Mouse (Mus musculus): ENCODE measurements around the gene Cdca4.

Cdca4 gene

DNA sequence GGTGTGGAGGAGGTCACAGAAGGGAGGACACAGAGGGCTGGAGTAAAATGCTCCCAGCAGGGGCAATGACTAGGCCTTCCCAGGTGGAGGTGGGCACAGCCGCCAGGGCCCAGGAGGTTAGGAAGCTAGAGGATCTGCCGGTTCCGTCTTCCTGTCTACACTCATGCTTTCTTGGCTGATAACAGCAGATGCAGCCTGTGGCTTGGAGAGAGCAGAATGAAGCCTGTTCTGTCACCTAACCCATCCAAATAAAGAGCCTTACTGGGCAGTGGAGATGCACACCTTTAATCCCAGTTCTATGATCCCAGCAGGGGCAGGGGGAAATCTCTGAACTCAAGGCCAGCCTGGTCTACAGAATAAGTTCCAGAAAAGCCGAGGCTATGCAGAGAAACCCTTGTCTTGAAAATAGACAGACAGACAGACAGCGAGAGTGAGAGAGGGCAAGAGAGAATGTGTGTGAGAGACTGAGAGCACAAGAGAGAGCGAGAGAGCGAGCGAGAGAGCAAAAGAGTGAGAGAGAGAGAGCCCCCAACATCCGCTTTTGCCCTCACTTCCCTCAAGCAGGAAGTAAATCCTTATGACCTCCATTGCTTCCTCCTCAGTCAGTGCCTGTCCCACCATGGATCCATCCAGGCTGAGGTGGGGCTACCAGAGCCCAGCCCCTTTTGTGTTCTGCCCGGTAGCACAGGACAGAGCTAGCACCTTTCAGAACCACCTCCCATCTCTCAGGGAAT, 29.8 kb downstream of the Cdca4 start:
- DNase-seq (ENCODE audit: low read depth, low spot score) = no peak

DNA sequence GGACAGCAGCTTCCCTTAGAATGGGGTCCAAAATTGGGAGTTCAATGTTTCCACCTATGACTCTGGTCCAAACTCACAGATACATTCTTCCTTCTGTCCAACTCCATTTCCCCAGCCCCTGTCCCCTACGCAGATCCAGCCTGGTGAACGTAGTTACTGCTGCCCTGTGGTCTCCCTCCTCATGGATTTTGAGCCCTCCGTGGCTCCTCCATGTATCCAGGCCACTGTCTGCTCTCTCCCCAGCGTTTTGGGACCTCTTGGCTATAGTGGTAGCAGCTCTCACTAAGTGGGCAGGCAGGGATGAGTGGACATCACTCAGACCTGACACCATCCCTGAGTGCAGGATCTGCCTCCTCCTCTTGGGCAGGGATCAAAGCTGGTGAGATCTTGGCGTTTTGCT, 30.5 kb downstream of the Cdca4 start:
- no peak for DNase-seq (ENCODE audit: low read depth, low spot score)

DNA sequence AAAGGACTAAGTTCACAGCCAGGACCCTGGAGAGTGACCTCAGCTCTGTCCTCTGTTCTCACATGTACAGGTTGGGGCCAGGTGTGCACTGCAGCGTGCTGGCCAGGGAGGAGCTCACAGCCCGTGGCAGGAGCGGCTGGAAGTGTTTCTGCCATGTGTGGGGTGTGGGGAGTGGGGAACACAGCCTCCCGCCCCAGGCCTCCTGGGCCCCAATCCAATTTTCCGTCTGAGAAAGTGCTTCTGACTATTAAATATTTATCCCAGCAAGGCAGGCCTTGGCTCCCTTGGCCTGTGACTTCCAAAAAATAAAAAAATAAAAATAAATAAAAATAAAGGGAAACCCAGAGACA, 30.9 kb downstream of the Cdca4 start:
- DNase-seq (ENCODE audit: low read depth, low spot score) = no peak

DNA sequence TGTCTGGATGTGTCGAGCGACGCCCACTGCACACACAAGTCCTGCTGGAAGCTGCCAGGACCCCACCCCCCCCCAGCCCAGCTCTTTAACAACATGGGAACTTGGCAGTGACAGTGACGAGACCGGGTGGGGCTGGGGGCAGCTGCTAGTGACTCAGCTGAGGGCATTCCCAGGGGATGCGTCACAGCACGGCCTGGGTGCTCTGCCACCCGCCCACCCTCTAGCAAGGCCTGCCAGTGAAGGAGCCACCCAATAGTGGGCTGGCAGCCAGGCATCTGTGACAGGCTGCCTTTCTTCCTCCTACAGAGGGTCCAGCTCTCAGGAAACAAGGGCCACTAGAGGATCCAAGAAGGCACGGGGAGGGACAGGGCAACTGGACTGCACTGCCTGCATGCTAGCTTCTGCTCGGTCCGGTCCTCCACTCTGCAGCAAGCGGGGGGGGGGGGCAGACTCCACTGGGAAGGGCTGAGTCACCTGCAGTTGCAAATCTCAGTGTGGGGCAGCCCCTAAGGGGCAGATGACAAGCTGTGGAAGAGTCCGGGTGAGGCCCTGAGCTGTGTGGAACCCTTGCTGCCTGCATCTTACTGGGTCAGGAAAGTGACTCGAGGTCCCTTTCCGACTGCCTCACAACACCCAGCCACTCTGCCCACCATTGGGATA, 31.4 kb downstream of the Cdca4 start:
- no peak for DNase-seq (ENCODE audit: low read depth, low spot score)

DNA sequence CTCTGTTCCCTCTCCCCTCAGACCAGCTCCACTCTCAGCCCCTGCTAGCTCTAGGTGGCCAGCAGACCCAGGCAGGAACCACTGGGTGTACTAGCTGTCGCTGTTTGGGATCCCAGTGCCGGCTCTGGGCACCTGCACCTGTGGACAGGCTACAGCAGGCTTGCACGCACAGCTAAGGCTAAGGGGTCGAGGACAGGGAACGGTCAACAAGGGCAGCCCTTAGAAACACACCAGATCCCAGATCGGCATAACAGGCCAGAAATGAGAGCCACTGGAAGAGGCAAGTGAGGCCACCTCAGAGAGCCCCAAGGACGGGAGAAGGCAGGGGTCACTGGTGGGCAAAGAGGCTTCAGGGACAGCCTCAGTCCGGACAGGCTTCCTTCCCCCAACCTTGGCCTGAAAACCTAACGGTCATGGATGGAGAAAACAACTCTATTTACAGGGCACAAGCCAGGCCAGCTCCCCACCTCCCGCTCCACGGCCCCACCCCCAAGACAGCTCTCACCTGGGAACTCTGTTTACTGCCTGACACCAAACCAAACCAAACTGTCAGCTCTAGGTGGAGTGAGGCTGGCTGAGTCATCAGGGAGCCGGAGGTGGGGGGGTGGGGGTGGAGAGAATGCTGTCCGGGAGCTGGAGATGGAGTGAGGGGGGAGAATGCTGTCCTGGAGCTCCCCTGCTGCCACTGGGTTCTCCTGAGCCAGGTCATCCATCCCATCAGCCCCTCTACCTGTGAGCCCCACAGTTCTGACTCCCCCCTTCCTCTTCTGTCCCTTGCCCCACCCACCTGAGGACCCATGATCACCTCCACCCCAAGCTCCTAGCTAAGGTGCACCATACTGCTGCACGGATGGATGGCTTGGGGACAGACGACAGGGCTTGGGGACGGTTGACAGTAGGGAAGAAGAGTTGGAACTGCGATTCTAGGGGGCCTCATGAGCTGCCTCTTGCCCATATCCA, 32.4 kb downstream of the Cdca4 start:
- no peak for DNase-seq (ENCODE audit: low read depth, low spot score)

DNA sequence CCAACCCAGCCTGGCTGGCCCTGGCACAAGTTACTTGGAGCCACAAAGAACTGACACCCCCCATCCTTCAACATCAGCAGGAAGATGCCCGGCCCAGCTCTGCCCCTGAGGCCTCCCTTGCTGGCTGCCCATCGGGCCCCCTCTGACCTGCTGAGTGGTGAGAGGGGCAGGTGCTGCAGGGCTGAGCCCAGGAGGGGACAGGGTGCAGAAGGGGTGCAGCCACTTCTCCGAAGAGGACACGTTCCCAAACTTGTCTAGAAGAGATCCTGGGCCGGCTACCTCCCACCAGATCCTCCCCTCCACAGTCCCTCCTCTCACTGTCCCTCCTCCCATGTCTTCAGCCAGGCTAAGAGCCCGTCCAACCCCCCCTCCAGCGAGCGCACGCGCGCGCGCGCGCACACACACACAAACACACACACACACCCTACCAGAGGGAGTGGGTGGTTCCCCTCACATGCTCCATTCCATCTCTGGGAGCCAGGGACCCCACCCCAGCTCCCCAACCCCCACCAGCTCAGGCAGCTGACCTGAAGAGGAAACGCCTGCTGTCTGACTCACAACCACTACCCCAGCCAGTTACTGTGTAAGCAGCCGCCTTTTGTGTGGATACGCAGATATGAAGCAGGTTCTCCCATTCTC, 33.6 kb downstream of the Cdca4 start:
- no peak for DNase-seq (ENCODE audit: low read depth, low spot score)

DNA sequence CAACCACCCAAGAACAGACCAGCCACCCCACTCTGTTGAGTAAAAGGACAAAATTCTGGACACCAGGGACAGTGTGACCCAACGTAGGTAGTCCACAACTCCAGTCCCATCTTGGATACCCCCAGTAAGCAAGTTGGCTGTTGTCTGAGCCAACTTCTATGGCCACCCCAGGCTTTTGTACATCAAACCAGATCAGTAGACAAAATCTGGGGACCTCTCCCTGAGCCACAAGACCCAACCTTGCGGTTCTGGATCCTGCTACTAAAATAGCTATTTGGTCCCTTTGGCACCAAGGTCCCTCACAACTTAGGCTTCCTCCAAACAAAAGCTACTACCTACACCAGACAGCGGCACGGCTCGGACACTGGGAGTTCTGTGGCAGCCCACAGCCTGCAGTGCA, 34.2 kb downstream of the Cdca4 start:
- DNase-seq (ENCODE audit: low read depth, low spot score) = no peak

DNA sequence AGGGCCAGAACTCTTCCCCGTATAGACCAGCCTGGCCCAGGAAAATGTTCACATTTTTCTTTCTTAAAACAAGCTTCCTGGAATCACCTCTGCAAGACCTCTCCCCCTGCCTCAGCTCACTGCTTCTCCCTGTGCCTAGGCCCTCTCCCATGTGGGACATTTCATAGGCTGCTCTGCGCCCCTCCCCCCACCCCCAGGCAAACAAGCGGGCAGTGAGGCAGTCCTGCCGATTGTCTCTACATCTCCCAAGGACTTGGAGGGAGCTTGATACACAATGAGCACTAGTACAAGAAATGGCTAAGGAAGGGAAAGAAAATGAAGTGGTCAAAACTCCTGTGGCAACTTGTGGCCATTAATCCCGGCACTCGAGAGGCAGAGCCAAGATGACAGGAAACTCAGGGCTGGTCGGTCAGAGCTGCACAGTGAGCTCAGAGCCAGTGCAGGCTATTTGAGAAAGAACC, 34.8 kb downstream of the Cdca4 start:
- DNase-seq (ENCODE audit: low read depth, low spot score) = no peak

DNA sequence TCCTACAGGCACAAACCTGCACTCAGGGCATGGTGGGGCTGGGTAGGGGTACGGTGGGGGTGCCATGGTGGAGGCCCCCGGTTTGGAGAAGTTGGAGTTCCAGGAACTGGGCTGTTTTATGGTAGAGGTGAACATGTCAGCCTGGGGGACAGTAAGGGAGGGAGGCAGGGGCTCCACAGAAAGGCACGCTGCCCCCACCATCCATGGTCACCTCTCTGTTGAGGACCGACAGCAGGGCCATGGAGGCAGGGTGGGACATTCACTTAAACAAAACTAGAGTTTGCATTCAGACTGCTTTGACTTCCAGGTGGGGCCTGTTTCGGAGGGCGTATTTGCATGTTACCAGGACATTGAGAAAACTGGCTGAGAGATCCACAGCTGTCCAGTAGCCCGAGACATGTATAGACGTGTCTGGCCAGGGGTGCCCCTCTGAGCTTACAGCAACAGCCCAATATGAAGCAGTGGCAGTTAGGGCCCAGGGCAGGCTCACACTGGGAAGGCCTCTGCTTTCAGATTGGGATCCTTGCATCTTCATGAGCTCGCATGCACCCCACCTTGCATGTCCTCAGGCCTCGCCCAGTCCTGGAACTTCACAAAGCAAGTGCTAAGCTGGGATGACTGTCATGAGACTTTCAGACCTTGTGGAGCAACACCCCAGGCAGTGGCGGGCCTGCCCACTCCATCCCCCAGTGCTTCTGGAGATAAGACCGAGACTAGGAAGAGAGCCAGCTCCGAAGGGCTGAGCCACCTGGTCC, 35.4 kb downstream of the Cdca4 start:
- no peak for DNase-seq (ENCODE audit: low read depth, low spot score)

DNA sequence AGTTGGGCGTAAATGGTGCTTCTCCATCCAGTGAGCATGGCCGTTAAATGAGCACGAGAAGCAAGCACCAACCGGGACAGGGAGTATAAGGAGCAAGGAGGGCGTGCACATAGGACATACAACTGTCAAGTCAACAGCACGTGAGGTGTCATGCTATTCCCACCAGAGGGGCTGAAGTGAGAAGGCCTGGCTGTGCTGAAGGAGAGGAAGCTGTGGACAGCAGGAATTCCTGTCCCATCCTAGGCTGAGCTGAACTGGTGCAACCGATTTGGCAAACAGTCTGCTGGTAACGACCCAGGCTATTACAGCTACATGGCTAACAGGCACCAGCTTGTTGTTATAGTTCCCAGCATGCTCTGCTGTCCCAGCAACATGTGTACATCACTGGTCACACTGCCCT, 38.2 kb downstream of the Cdca4 start:
- DNase-seq (ENCODE audit: low read depth, low spot score) = no peak

DNA sequence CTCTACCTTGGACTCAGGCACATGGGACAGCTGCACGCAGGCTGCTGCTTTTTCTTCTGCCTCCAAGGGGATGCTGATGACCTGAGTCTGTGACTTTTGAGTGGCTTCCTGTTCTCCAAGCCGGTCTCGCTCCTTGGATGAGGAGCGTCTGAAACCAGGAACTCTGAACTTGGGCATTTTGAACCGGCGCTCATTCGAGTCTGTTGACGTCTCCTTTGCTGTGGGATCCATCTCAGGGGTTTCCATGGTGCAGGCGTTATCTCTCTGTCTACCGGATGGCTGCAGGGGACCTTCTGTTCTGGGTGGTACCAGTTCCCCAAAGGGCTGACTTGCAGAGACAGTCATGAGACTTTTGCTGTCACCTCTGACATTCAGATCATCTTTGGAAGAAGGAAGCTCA, 54.7 kb downstream of the Cdca4 start:
- DNase-seq (ENCODE audit: low read depth, low spot score) = no peak

DNA sequence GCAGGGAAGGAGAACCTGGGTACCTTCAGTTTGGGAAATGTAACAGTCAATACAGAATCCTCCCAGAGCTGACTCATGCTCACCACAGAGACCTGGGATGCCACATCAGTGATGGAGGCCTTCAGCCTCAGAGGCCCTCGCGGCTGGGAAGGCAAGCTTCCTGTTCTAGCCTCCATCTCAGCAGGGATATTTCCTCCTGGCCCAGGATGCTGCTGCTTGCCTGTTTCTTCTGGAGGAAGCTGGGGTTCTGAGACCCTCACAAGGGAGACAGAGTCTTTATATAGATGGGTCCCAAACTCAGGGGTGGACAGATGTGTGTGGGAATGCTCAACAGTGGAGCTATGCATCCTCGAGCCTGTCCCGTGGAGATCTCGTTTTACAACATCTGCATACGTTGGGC, 55.2 kb downstream of the Cdca4 start:
- DNase-seq (ENCODE audit: low read depth, low spot score) = no peak

DNA sequence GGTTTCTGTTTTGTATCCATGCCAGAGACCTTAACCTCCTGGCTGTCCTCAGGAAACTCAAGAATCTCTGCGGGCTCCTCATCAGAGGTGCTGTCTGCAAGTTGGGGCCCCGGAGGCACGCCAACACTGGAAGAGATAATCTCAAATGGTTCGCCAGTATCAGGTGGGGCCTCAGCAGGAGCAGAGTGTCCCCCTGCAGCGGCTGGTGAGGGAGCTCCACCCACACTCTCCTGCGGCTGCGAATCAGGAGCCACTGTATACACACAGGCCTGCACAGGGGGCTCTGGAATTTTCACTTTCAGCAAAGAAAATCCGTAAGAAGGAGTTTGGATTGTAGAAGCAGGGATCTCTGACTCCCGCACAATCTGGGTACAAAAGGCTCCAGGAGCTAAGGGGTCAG, 55.9 kb downstream of the Cdca4 start:
- no peak for DNase-seq (ENCODE audit: low read depth, low spot score)

DNA sequence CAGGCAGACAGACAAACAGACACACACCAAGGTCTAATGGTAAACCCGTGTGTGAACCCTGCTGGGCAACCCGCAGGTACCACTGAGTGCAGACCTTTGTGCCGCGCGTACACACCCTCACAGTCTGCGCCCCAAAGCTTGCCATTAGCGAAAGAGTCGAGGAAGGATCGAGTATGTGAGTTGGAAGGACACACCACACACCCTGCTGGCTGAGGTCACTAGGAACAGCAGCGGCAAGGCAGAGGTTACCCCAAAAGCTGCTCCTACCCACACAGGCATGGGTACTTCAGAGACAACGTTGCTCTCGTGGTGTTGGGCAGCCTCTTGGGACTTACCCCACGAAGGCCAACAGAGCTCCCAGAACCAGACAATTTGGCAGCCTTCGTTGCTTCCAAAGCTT, 56.9 kb downstream of the Cdca4 start:
- DNase-seq (ENCODE audit: low read depth, low spot score) = no peak

DNA sequence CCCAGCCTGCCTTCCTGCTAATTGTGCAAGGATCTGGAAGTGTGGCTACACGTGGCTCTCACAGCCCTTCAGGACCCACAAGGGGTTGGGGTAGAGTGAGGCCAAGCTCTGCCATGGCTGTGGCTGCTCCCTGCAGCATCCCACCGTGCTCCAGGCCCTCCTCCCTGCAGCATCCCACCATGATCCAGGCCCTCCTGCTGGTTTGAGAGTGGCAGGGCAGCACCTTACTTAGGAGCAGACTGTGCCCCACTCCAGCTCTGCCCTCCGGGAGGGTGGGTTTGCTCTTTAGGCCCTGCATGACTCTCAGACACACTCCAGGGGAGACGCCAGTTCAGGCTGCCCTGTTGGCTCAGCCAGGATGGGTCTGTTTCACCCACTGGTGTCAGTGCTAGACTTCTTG, 58.8 kb downstream of the Cdca4 start:
- no peak for DNase-seq (ENCODE audit: low read depth, low spot score)
